Mouse (Mus musculus): Measurements from ENCODE around the gene Abcg3. TPM values are rescaled to one million over a fixed set of nuclear protein-coding genes. Genes with fewer than 3 reads are reported as not detected.
"Not testable (repeated sequence)": the region's sequence is repeated elsewhere in the genome, so short reads cannot be mapped to it uniquely, and the experiment has no call there.

Gene Abcg3
- polyA plus RNA-seq (2017; shearing (Covaris generic)): 10 to 100 TPM; 18.3 to 21.5 TPM

DNA sequence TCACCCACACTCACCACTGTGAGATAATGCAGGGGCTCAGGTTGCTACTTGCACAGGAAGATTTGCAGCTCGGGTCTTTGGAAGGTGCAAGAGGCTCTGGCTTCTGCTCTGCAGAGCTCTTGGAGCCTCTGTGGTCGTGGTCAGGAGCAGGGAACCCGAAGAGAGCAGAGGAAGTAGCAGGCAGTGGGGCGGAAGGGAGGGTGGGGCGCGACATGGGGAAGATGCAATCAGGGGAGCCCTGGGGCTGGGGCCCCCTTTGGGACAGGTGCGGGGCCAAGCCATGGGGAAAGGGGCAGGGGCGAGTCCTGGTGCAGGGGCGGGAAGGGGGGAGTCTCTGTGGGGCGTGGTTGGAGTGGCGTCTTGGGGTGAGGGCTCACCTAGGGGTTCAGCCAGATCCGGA, at the start of gene Abcg3:
Gene Abcg3 (minus strand): TSS at position 184 of the 400 bp plus-strand sequence.
- ATAC-seq: peak; percentile 75

DNA sequence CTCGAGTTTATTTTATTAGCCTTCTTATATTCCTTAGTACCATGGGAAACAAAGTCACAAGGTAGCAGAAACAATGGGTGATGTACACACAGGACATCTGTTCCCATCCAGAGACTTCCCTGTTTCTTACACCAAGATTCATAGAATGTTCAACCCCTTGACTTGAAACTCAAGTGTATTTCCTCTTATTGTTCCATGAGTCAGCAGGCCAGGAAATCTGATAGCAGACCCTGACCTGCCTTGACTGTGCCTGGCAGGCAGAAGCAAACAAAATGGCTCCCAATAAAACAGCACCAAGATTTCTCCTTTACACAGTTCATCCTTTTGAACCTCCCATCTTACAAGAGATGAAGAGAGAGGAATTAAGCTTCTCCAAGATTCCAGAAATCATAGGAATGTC, 30.0 kb upstream of the Abcg3 start:
- no peak for ATAC-seq

GRCm38 (mm10) chr5:105011570-105011969, 29.1 kb upstream of the Abcg3 start:
- no peak for ATAC-seq

- ATAC-seq: peak; percentile 49
These were observed 27.9 kb upstream of the Abcg3 start for GRCm38 (mm10) chr5:105010376-105010775.

DNA sequence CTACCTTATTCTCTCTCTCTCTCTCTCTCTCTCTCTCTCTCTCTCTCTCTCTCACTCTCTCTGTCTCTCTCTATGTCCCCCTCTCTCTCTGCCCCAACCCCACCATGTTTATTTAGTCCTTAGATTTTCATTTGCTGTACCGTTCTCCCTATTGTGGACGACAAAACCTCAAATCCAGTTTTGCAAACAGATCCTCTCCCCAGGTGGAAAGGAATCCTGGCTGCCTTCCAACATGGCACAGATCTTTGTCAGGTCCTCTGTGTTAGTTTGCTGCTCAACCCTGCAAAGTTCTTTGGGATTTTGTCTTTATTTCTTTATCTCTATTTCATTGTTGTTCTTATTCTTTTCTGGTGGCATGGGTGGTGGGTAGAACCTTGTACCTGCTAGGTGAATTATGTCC, 6.9 kb upstream of the Abcg3 start:
- no peak for ATAC-seq

GRCm38 (mm10) chr5:104988000-104988399, 5.5 kb upstream of the Abcg3 start:
- ATAC-seq: no peak

- peak; percentile 56 for ATAC-seq
These were observed 4.2 kb upstream of the Abcg3 start for GRCm38 (mm10) chr5:104986706-104987105.

GRCm38 (mm10) chr5:104979040-104979513, 3.4 kb downstream of the Abcg3 start:
- no peak for ATAC-seq

GRCm38 (mm10) chr5:104958141-104958793, 24.3 kb downstream of the Abcg3 start:
- ATAC-seq: peak; percentile 43

- no peak for ATAC-seq
These were observed 27.3 kb downstream of the Abcg3 start for GRCm38 (mm10) chr5:104955208-104955607.

- ATAC-seq: no peak
These were observed 35.6 kb downstream of the Abcg3 start for GRCm38 (mm10) chr5:104946951-104947350.

GRCm38 (mm10) chr5:104934148-104934547, 48.4 kb downstream of the Abcg3 start:
- ATAC-seq: no peak

GRCm38 (mm10) chr5:104906556-104906955, 76.0 kb downstream of the Abcg3 start:
- ATAC-seq: not testable (repeated sequence)

Other genes starting within 250 kb of the Abcg3 start
- gene Zfp951, start 122.6 kb downstream of the Abcg3 start, polyA plus RNA-seq (2017; shearing (Covaris generic)): 1 to 10 TPM; 4.2 to 6.4 TPM
- 100 to 1,000 TPM in 1 of 2 experiments, 10 to 100 TPM in 1; 93.3 to 104 TPM for gene Gbp9, start 156.8 kb upstream of the Abcg3 start, polyA plus RNA-seq (2017; shearing (Covaris generic))
- gene Gbp8, start 156.8 kb upstream of the Abcg3 start, polyA plus RNA-seq (2017; shearing (Covaris generic)): 10 to 100 TPM; 80.6 to 95.2 TPM
- 100 to 1,000 TPM; 200 to 257 TPM for gene Gbp4, start 156.9 kb upstream of the Abcg3 start, polyA plus RNA-seq (2017; shearing (Covaris generic))

Data from activated CD4-positive, CD25-positive, alpha-beta regulatory T cell, adult 4 months (primary cell).